Mouse (Mus musculus) spleen, adult 2 months (tissue): Measurements from ENCODE around the gene Btnl6.

Experiments used
- CTCF ChIP-seq: fragments of 200-500 bp; IDR thresholded peaks from 2 replicates; pipeline ENCODE4 v1.5.1; 2011; ENCODE audit warnings: mild to moderate bottlenecking, inconsistent platforms; ENCODE audit not compliant: insufficient read depth, insufficient read length, insufficient replicate concordance; ENCODE audit errors: extremely low read depth
- POLR2A ChIP-seq: fragments of 200-500 bp; IDR thresholded peaks from 2 replicates; pipeline ENCODE4 v1.6.1; 2011; ENCODE audit warnings: low read depth, low read length, inconsistent platforms

DNA sequence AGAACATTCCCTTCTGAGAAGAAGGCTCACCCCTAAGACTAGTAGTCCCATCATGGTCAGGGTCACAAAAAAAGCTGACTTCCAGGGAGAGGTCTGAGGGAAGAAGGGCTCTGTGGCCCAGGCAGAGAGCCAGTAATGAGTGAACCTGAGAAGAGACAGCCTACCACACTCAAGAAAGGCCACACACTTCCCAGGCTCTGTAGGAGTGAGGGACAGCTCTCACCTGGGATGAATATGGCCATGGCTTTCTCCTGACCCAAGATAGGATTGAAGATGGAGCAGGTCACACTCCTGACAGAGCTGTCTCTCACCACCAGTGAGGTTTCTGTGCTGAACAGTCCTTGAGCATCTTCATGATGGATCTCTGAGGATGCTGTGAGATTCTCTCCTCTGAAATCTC, 24.4 kb downstream of the Btnl6 start:
- no peak for TF ChIP-seq POLR2A
- TF ChIP-seq CTCF, result no peak
